Mouse (Mus musculus): ENCODE data around the gene Gm20388.
"Not testable (repeated sequence)": the region's sequence is repeated elsewhere in the genome, so short reads cannot be mapped to it uniquely, and the experiment has no call there.

The Gm20388 gene

GRCm38 (mm10) chr8:122556030-122557009 is 2645.7 kb downstream of the Gm20388 start:
- no peak for DNase-seq (ENCODE audit: low spot score in 2 of 2)

GRCm38 (mm10) chr8:122557248-122558038 is 2646.8 kb downstream of the Gm20388 start:
- DNase-seq (ENCODE audit: low spot score in 2 of 2): no peak

GRCm38 (mm10) chr8:122558671-122559349 is 2648.2 kb downstream of the Gm20388 start:
- DNase-seq (ENCODE audit: low spot score in 2 of 2): no peak

- DNase-seq (ENCODE audit: low spot score in 2 of 2): no peak
These were observed 2650.6 kb downstream of the Gm20388 start for GRCm38 (mm10) chr8:122561199-122561598.

GRCm38 (mm10) chr8:122564363-122565352 is 2654.0 kb downstream of the Gm20388 start:
- DNase-seq (ENCODE audit: low spot score in 2 of 2): no peak

GRCm38 (mm10) chr8:122566766-122567165 is 2656.1 kb downstream of the Gm20388 start:
- no peak for DNase-seq (ENCODE audit: low spot score in 2 of 2)

GRCm38 (mm10) chr8:122567361-122568108 is 2656.9 kb downstream of the Gm20388 start, which contains the start of gene Cdt1:
Cdt1 (plus strand) TSS chr8:122568015.
- peak; percentile 92 to 93 for DNase-seq (ENCODE audit: low spot score in 2 of 2)

GRCm38 (mm10) chr8:122568109-122568504 is 2657.5 kb downstream of the Gm20388 start:
- no peak for DNase-seq (ENCODE audit: low spot score in 2 of 2)

GRCm38 (mm10) chr8:122568881-122569309 is 2658.3 kb downstream of the Gm20388 start:
- no peak for DNase-seq (ENCODE audit: low spot score in 2 of 2)

GRCm38 (mm10) chr8:122569329-122569728 is 2658.7 kb downstream of the Gm20388 start:
- DNase-seq (ENCODE audit: low spot score in 2 of 2): no peak

- DNase-seq (ENCODE audit: low spot score in 2 of 2): no peak
These were observed 2659.4 kb downstream of the Gm20388 start for GRCm38 (mm10) chr8:122569996-122570395.

GRCm38 (mm10) chr8:122571153-122571552 is 2660.5 kb downstream of the Gm20388 start:
- no peak for DNase-seq (ENCODE audit: low spot score in 2 of 2)

GRCm38 (mm10) chr8:122571750-122572267 is 2661.2 kb downstream of the Gm20388 start:
- no peak for DNase-seq (ENCODE audit: low spot score in 2 of 2)

- no peak for DNase-seq (ENCODE audit: low spot score in 2 of 2)
These were observed 2662.1 kb downstream of the Gm20388 start for GRCm38 (mm10) chr8:122572751-122573150.

GRCm38 (mm10) chr8:122573176-122573575 is 2662.5 kb downstream of the Gm20388 start:
- DNase-seq (ENCODE audit: low spot score in 2 of 2): not testable (repeated sequence)

GRCm38 (mm10) chr8:122573577-122573976 is 2662.9 kb downstream of the Gm20388 start:
- DNase-seq (ENCODE audit: low spot score in 2 of 2): no peak

- DNase-seq (ENCODE audit: low spot score in 2 of 2): no peak
These were observed 2663.6 kb downstream of the Gm20388 start for GRCm38 (mm10) chr8:122574264-122574663.

- no peak for DNase-seq (ENCODE audit: low spot score in 2 of 2)
These were observed 2664.1 kb downstream of the Gm20388 start for GRCm38 (mm10) chr8:122574667-122575251.

GRCm38 (mm10) chr8:122575286-122575685 is 2664.6 kb downstream of the Gm20388 start:
- DNase-seq (ENCODE audit: low spot score in 2 of 2): no peak
